Mouse (Mus musculus): ENCODE measurements around the gene Ildr2. TPM values are rescaled to one million over a fixed set of nuclear protein-coding genes. Genes with fewer than 3 reads are reported as not detected.

The Ildr2 gene
- polyA plus RNA-seq, 1 experiment: 0.23 TPM

- WGBS: 72% methylated on average over 9 of the region's 9 CpGs
- H3K4me1 ChIP-seq (ENCODE audit: control insufficient read depth, insufficient read depth, insufficient read length): no peaks in the 10 kb centered on the region
These were observed 13.0 kb downstream of the Ildr2 start for GRCm38 (mm10) chr1:166266918-166267317.

GRCm38 (mm10) chr1:166268218-166268617, 14.3 kb downstream of the Ildr2 start:
- TF ChIP-seq CTCF (IDR thresholded peaks at IDR 0.05; ENCODE audit: extremely low read depth, insufficient read depth, insufficient read length, insufficient replicate concordance) (no peak), POLR2A (IDR thresholded peaks at IDR 0.05; ENCODE audit: low read depth, low read length) (no peak)
- DNase-seq (ENCODE audit: low read depth in 1 of 2, low spot score in 2 of 2): no peak
- Histone ChIP-seq H3K27ac (ENCODE audit: insufficient read depth, low read length) (no peak overlapping the region), H3K4me3 (ENCODE audit: extremely low read depth, insufficient read depth, insufficient read length) (no peak overlapping the region), H3K27me3 (ENCODE audit: control insufficient read depth, insufficient read depth, low read length) (no peaks in the 10 kb centered on the region), H3K36me3 (ENCODE audit: control insufficient read depth, insufficient read depth, low read length) (no peaks in the 10 kb centered on the region), H3K4me1 (ENCODE audit: control insufficient read depth, insufficient read depth, insufficient read length) (no peaks in the 10 kb centered on the region)
- WGBS: 70% methylated on average over 5 of the region's 5 CpGs

More at GRCm38 (mm10) chr1:166266918-166267317, 13.0 kb downstream of the Ildr2 start:
- no peaks in the 10 kb centered on the region for H3K27me3 ChIP-seq (ENCODE audit: control insufficient read depth, insufficient read depth, low read length)
- no peak overlapping the region for H3K27ac ChIP-seq (ENCODE audit: insufficient read depth, low read length)
- DNase-seq (ENCODE audit: low read depth in 1 of 2, low spot score in 2 of 2): no peak
- TF ChIP-seq CTCF (IDR thresholded peaks at IDR 0.05; ENCODE audit: extremely low read depth, insufficient read depth, insufficient read length, insufficient replicate concordance): no peak
- TF ChIP-seq POLR2A (IDR thresholded peaks at IDR 0.05; ENCODE audit: low read depth, low read length): no peak
- H3K4me3 ChIP-seq (ENCODE audit: extremely low read depth, insufficient read depth, insufficient read length): no peak overlapping the region
- H3K36me3 ChIP-seq (ENCODE audit: control insufficient read depth, insufficient read depth, low read length): no peaks in the 10 kb centered on the region

GRCm38 (mm10) chr1:166278786-166279185, 24.8 kb downstream of the Ildr2 start:
- Histone ChIP-seq H3K4me3 (ENCODE audit: extremely low read depth, insufficient read depth, insufficient read length) (no peak overlapping the region), H3K27me3 (ENCODE audit: control insufficient read depth, insufficient read depth, low read length) (0 out of 2 replicates have a peak, but pooled peaks cover 2% of the 10 kb centered on the region), H3K36me3 (ENCODE audit: control insufficient read depth, insufficient read depth, low read length) (no peaks in the 10 kb centered on the region), H3K4me1 (ENCODE audit: control insufficient read depth, insufficient read depth, insufficient read length) (no peaks in the 10 kb centered on the region), H3K27ac (ENCODE audit: insufficient read depth, low read length) (no peak overlapping the region)
- TF ChIP-seq CTCF (IDR thresholded peaks at IDR 0.05; ENCODE audit: extremely low read depth, insufficient read depth, insufficient read length, insufficient replicate concordance) (no peak), POLR2A (IDR thresholded peaks at IDR 0.05; ENCODE audit: low read depth, low read length) (no peak)
- WGBS: 62% methylated on average over 2 of the region's 2 CpGs
- DNase-seq (ENCODE audit: low read depth in 1 of 2, low spot score in 2 of 2): no peak

GRCm38 (mm10) chr1:166279580-166280206, 25.8 kb downstream of the Ildr2 start:
- H3K27ac ChIP-seq (ENCODE audit: insufficient read depth, low read length): no peak overlapping the region
- DNase-seq (ENCODE audit: low read depth in 1 of 2, low spot score in 2 of 2): no peak
- TF ChIP-seq CTCF (IDR thresholded peaks at IDR 0.05; ENCODE audit: extremely low read depth, insufficient read depth, insufficient read length, insufficient replicate concordance): no peak
- TF ChIP-seq POLR2A (IDR thresholded peaks at IDR 0.05; ENCODE audit: low read depth, low read length): no peak
- H3K27me3 ChIP-seq (ENCODE audit: control insufficient read depth, insufficient read depth, low read length): 0 out of 2 replicates have a peak, but pooled peaks cover 2% of the 10 kb centered on the region
- no peak overlapping the region for H3K4me3 ChIP-seq (ENCODE audit: extremely low read depth, insufficient read depth, insufficient read length)
- WGBS: 62% methylated on average over 9 of the region's 9 CpGs
- H3K4me1 ChIP-seq (ENCODE audit: control insufficient read depth, insufficient read depth, insufficient read length): no peaks in the 10 kb centered on the region
- H3K36me3 ChIP-seq (ENCODE audit: control insufficient read depth, insufficient read depth, low read length): no peaks in the 10 kb centered on the region

- DNase-seq (ENCODE audit: low read depth in 1 of 2, low spot score in 2 of 2): no peak
- H3K27ac ChIP-seq (ENCODE audit: insufficient read depth, low read length): no peak overlapping the region
These were observed 26.6 kb downstream of the Ildr2 start for GRCm38 (mm10) chr1:166280566-166280965.

GRCm38 (mm10) chr1:166281287-166281686, 27.3 kb downstream of the Ildr2 start:
- Histone ChIP-seq H3K36me3 (ENCODE audit: control insufficient read depth, insufficient read depth, low read length) (no peaks in the 10 kb centered on the region), H3K4me1 (ENCODE audit: control insufficient read depth, insufficient read depth, insufficient read length) (no peaks in the 10 kb centered on the region), H3K27ac (ENCODE audit: insufficient read depth, low read length) (no peak overlapping the region), H3K4me3 (ENCODE audit: extremely low read depth, insufficient read depth, insufficient read length) (no peak overlapping the region), H3K27me3 (ENCODE audit: control insufficient read depth, insufficient read depth, low read length) (0 out of 2 replicates have a peak, but pooled peaks cover 2% of the 10 kb centered on the region)
- no peak for DNase-seq (ENCODE audit: low read depth in 1 of 2, low spot score in 2 of 2)
- TF ChIP-seq POLR2A (IDR thresholded peaks at IDR 0.05; ENCODE audit: low read depth, low read length) (no peak), CTCF (IDR thresholded peaks at IDR 0.05; ENCODE audit: extremely low read depth, insufficient read depth, insufficient read length, insufficient replicate concordance) (no peak)
- 61% methylated on average over 1 of the region's 1 CpGs for WGBS

More at GRCm38 (mm10) chr1:166280566-166280965, 26.6 kb downstream of the Ildr2 start:
- TF ChIP-seq POLR2A (IDR thresholded peaks at IDR 0.05; ENCODE audit: low read depth, low read length) (no peak), CTCF (IDR thresholded peaks at IDR 0.05; ENCODE audit: extremely low read depth, insufficient read depth, insufficient read length, insufficient replicate concordance) (no peak)
- H3K36me3 ChIP-seq (ENCODE audit: control insufficient read depth, insufficient read depth, low read length): no peaks in the 10 kb centered on the region
- no peaks in the 10 kb centered on the region for H3K4me1 ChIP-seq (ENCODE audit: control insufficient read depth, insufficient read depth, insufficient read length)
- WGBS: 31% methylated on average over 1 of the region's 1 CpGs
- 0 out of 2 replicates have a peak, but pooled peaks cover 2% of the 10 kb centered on the region for H3K27me3 ChIP-seq (ENCODE audit: control insufficient read depth, insufficient read depth, low read length)
- H3K4me3 ChIP-seq (ENCODE audit: extremely low read depth, insufficient read depth, insufficient read length): no peak overlapping the region

- no peak for TF ChIP-seq CTCF (IDR thresholded peaks at IDR 0.05; ENCODE audit: extremely low read depth, insufficient read depth, insufficient read length, insufficient replicate concordance)
- TF ChIP-seq POLR2A (IDR thresholded peaks at IDR 0.05; ENCODE audit: low read depth, low read length): no peak
- Histone ChIP-seq H3K27me3 (ENCODE audit: control insufficient read depth, insufficient read depth, low read length) (0 out of 2 replicates have a peak, but pooled peaks cover 2% of the 10 kb centered on the region), H3K36me3 (ENCODE audit: control insufficient read depth, insufficient read depth, low read length) (no peaks in the 10 kb centered on the region), H3K4me3 (ENCODE audit: extremely low read depth, insufficient read depth, insufficient read length) (no peak overlapping the region), H3K4me1 (ENCODE audit: control insufficient read depth, insufficient read depth, insufficient read length) (no peaks in the 10 kb centered on the region), H3K27ac (ENCODE audit: insufficient read depth, low read length) (no peak overlapping the region)
- 84% methylated on average over 3 of the region's 3 CpGs for WGBS
- no peak for DNase-seq (ENCODE audit: low read depth in 1 of 2, low spot score in 2 of 2)
These were observed 27.9 kb downstream of the Ildr2 start for GRCm38 (mm10) chr1:166281836-166282235.

All from spleen, adult 2 months (tissue).